Mouse (Mus musculus): ENCODE measurements around the gene Olfr616. TPM values are rescaled to one million over a fixed set of nuclear protein-coding genes. Genes with fewer than 3 reads are reported as not detected.
"Not testable (repeated sequence)": the region's sequence is repeated elsewhere in the genome, so short reads cannot be mapped to it uniquely, and the experiment has no call there.

Olfr616 gene
- not detected in 2 replicates for polyA plus RNA-seq (2015; fragmentation: Nextera tagmentation; extraction: Ambion mirVana)

GRCm38 (mm10) chr7:103569043-103569442 is at the start of gene Olfr616:
Olfr616 (minus strand) TSS chr7:103569143.
- H3K27me3 ChIP-seq: no peaks in the 10 kb centered on the region
- no peak within 1 kb of the TSS for H3K4me2 ChIP-seq
- no peaks in the 10 kb centered on the region for H3K9me3 ChIP-seq
- no peak within 1 kb of the TSS for H3K4me3 ChIP-seq
- no peaks in the 10 kb centered on the region for H3K4me1 ChIP-seq (replicated peaks)
- WGBS: 83% methylated on average over 3 of the region's 3 CpGs
- no peak within 1 kb of the TSS for H3K27ac ChIP-seq
- H3K9ac ChIP-seq: no peak within 1 kb of the TSS
- H3K36me3 ChIP-seq: no peaks in the 10 kb centered on the region
- ATAC-seq (ENCODE audit: low FRiP score): no peak

GRCm38 (mm10) chr7:103612434-103612833 is 43.5 kb upstream of the Olfr616 start, which contains the start of gene Olfr620:
Olfr620 (minus strand) TSS chr7:103612534.
- Histone ChIP-seq H3K27ac (no peak within 1 kb of the TSS), H3K9ac (no peak within 1 kb of the TSS), H3K27me3 (no peaks in the 10 kb centered on the region), H3K36me3 (no peaks in the 10 kb centered on the region), H3K4me1 (replicated peaks) (no peaks in the 10 kb centered on the region), H3K4me2 (no peak within 1 kb of the TSS), H3K9me3 (no peaks in the 10 kb centered on the region), H3K4me3 (no peak within 1 kb of the TSS)
- no peak for ATAC-seq (ENCODE audit: low FRiP score)
- 78% methylated on average over 2 of the region's 2 CpGs for WGBS

DNA sequence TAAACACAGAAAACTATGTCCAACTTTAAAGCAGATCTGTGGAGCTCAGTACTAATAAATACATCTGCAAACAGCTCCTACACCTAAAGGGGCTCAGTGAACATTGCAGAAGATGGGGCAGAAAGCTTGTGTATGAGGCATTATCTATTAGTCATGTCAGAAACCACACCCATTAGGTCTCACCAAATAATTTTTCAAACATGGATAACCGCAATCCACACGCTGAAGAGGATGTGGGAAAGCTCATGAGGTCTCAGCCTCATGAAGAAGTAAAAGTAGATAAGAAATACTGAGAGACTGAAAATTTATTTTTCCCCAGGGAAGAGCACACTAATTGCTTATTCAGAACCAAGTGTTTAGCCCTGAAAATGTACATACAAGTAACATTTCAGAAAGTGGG is 38.5 kb upstream of the Olfr616 start:
- 83% methylated on average over 2 of the region's 2 CpGs for WGBS
- Histone ChIP-seq H3K36me3 (no peaks in the 10 kb centered on the region), H3K9ac (no peak overlapping the region), H3K27me3 (no peaks in the 10 kb centered on the region), H3K9me3 (no peaks in the 10 kb centered on the region), H3K4me3 (no peak overlapping the region), H3K27ac (no peak overlapping the region), H3K4me1 (replicated peaks) (no peaks in the 10 kb centered on the region), H3K4me2 (no peak overlapping the region)
- no peak for ATAC-seq (ENCODE audit: low FRiP score)

DNA sequence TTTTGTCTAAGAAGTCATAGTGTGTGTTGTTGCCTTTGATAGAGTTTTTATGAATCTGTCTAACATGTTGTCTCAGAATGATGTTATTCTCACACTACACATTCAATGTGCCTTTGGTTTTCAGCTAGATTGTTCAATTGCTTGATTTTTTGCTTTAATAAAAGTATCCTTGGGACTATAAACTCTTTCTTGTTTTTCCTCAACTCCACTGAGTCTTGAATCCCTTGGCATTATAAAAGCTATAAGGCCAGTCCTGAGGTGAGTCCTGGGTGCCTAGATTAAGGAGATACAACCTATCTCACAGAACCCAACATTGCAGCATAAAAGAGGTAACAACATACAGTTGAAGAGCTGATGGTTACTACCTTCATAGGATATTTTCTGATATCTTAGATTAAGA is 31.3 kb upstream of the Olfr616 start, which contains the start of gene Olfr619:
Gene Olfr619 (plus strand): TSS at position 301 of the 400 bp plus-strand sequence.
- Histone ChIP-seq H3K4me1 (replicated peaks) (no peaks in the 10 kb centered on the region), H3K9ac (no peak within 1 kb of the TSS)
- no peak for ATAC-seq (ENCODE audit: low FRiP score)

GRCm38 (mm10) chr7:103589803-103590202 is 20.9 kb upstream of the Olfr616 start, which contains the start of gene Olfr618:
Olfr618 (plus strand) TSS chr7:103590103.
- no peak for ATAC-seq (ENCODE audit: low FRiP score)
- no peaks in the 10 kb centered on the region for H3K4me1 ChIP-seq (replicated peaks)
- 66% methylated on average over 2 of the region's 2 CpGs for WGBS
- no peak within 1 kb of the TSS for H3K27ac ChIP-seq
- no peak within 1 kb of the TSS for H3K4me3 ChIP-seq
- no peak within 1 kb of the TSS for H3K9ac ChIP-seq
- no peak within 1 kb of the TSS for H3K4me2 ChIP-seq
- no peaks in the 10 kb centered on the region for H3K36me3 ChIP-seq
- no peaks in the 10 kb centered on the region for H3K9me3 ChIP-seq
- H3K27me3 ChIP-seq: no peaks in the 10 kb centered on the region

More for the DNA sequence above, 31.3 kb upstream of the Olfr616 start, which contains the start of gene Olfr619:
- H3K9me3 ChIP-seq: no peaks in the 10 kb centered on the region
- H3K27me3 ChIP-seq: no peaks in the 10 kb centered on the region
- H3K27ac ChIP-seq: no peak within 1 kb of the TSS
- H3K4me3 ChIP-seq: no peak within 1 kb of the TSS
- H3K36me3 ChIP-seq: no peaks in the 10 kb centered on the region
- no peak within 1 kb of the TSS for H3K4me2 ChIP-seq

GRCm38 (mm10) chr7:103572761-103573160 is 3.8 kb upstream of the Olfr616 start, which contains the start of gene Olfr617:
Olfr617 (plus strand) TSS chr7:103573061.
- no peaks in the 10 kb centered on the region for H3K9me3 ChIP-seq
- WGBS: 92% methylated on average over 1 of the region's 1 CpGs
- no peak within 1 kb of the TSS for H3K4me3 ChIP-seq
- no peak for ATAC-seq (ENCODE audit: low FRiP score)
- H3K4me2 ChIP-seq: no peak within 1 kb of the TSS
- no peak within 1 kb of the TSS for H3K27ac ChIP-seq
- no peak within 1 kb of the TSS for H3K9ac ChIP-seq
- H3K27me3 ChIP-seq: no peaks in the 10 kb centered on the region
- H3K4me1 ChIP-seq (replicated peaks): no peaks in the 10 kb centered on the region
- no peaks in the 10 kb centered on the region for H3K36me3 ChIP-seq

- no peak within 1 kb of the TSS for H3K9ac ChIP-seq
- WGBS: 89% methylated on average over 2 of the region's 2 CpGs
- H3K4me1 ChIP-seq (replicated peaks): no peaks in the 10 kb centered on the region
- H3K36me3 ChIP-seq: no peaks in the 10 kb centered on the region
- no peak for ATAC-seq (ENCODE audit: low FRiP score)
- no peaks in the 10 kb centered on the region for H3K27me3 ChIP-seq
- no peaks in the 10 kb centered on the region for H3K9me3 ChIP-seq
- no peak within 1 kb of the TSS for H3K27ac ChIP-seq
- H3K4me2 ChIP-seq: no peak within 1 kb of the TSS
- no peak within 1 kb of the TSS for H3K4me3 ChIP-seq
Measured at GRCm38 (mm10) chr7:103555779-103556178, 13.2 kb downstream of the Olfr616 start, which contains the start of gene Olfr615. Olfr615 (plus strand) TSS chr7:103556079.

DNA sequence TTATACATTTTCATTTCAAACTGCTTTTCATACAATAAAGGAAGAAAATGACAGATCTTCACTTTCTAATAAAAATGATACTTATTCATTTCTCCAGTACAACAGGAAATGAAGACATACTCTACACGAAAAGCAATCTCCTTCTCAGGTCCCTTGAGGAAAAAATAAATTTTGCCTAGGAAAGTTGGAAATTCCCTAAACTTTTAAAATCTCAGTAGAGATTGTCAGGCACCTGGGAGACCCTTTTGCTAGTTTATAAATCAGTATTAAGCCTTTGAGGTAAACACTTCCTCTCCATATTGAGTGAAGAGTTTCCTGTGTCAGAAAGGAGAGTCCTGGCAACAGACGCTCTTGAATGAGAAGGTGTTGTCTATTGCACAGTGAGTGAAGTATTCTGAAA is 21.2 kb downstream of the Olfr616 start, which contains the start of gene Olfr613:
Gene Olfr613 (plus strand): TSS at position 301 of the 400 bp plus-strand sequence.
- no peak within 1 kb of the TSS for H3K4me2 ChIP-seq
- H3K4me3 ChIP-seq: no peak within 1 kb of the TSS
- H3K9ac ChIP-seq: no peak within 1 kb of the TSS
- ATAC-seq (ENCODE audit: low FRiP score): no peak
- H3K4me1 ChIP-seq (replicated peaks): no peaks in the 10 kb centered on the region
- no peaks in the 10 kb centered on the region for H3K27me3 ChIP-seq
- H3K9me3 ChIP-seq: no peaks in the 10 kb centered on the region
- WGBS: 79% methylated on average over 2 of the region's 2 CpGs
- no peaks in the 10 kb centered on the region for H3K36me3 ChIP-seq
- H3K27ac ChIP-seq: no peak within 1 kb of the TSS

GRCm38 (mm10) chr7:103542617-103543016 is 26.3 kb downstream of the Olfr616 start, which contains the start of gene Olfr612:
Olfr612 (minus strand) TSS chr7:103542717.
- ATAC-seq (ENCODE audit: low FRiP score); H3K27me3 ChIP-seq; H3K4me2 ChIP-seq; H3K36me3 ChIP-seq; H3K27ac ChIP-seq; H3K4me1 ChIP-seq (replicated peaks); H3K4me3 ChIP-seq; H3K9ac ChIP-seq; H3K9me3 ChIP-seq: not testable (repeated sequence)
- WGBS: 90% methylated on average over 2 of the region's 2 CpGs

- H3K4me2 ChIP-seq; H3K36me3 ChIP-seq; H3K4me1 ChIP-seq (replicated peaks); H3K27ac ChIP-seq; ATAC-seq (ENCODE audit: low FRiP score); H3K4me3 ChIP-seq; H3K27me3 ChIP-seq; H3K9ac ChIP-seq; H3K9me3 ChIP-seq: not testable (repeated sequence)
- WGBS: 71% methylated on average over 1 of the region's 1 CpGs
Measured at GRCm38 (mm10) chr7:103520746-103521145, 48.2 kb downstream of the Olfr616 start, which contains the start of gene Olfr611. Olfr611 (minus strand) TSS chr7:103520846.

Small RNA genes lying within 50 kb of the gene (microRNA-seq; reads per million reads assigned to microRNA genes)
- not detected for gene Gm26506

Other genes starting within 250 kb of the Olfr616 start
- gene Olfr598, start 245.6 kb downstream of the Olfr616 start, polyA plus RNA-seq (2015; fragmentation: Nextera tagmentation; extraction: Ambion mirVana): not detected in 2 replicates
- not detected in 2 replicates for gene Olfr599, start 233.2 kb downstream of the Olfr616 start, polyA plus RNA-seq (2015; fragmentation: Nextera tagmentation; extraction: Ambion mirVana)
- gene Olfr600, start 219.5 kb downstream of the Olfr616 start, polyA plus RNA-seq (2015; fragmentation: Nextera tagmentation; extraction: Ambion mirVana): not detected in 2 replicates
- not detected in 2 replicates for gene Olfr601, start 206.5 kb downstream of the Olfr616 start, polyA plus RNA-seq (2015; fragmentation: Nextera tagmentation; extraction: Ambion mirVana)
- not detected in 2 replicates for gene Olfr603, start 183.0 kb downstream of the Olfr616 start, polyA plus RNA-seq (2015; fragmentation: Nextera tagmentation; extraction: Ambion mirVana)
- gene Usp17lc, start 154.1 kb downstream of the Olfr616 start, polyA plus RNA-seq (2015; fragmentation: Nextera tagmentation; extraction: Ambion mirVana): not detected in 2 replicates
- not detected in 2 replicates for gene Olfr605, start 123.7 kb downstream of the Olfr616 start, polyA plus RNA-seq (2015; fragmentation: Nextera tagmentation; extraction: Ambion mirVana)
- gene Olfr606, start 120.1 kb downstream of the Olfr616 start, polyA plus RNA-seq (2015; fragmentation: Nextera tagmentation; extraction: Ambion mirVana): not detected in 2 replicates
- gene Olfr607, start 105.0 kb downstream of the Olfr616 start, polyA plus RNA-seq (2015; fragmentation: Nextera tagmentation; extraction: Ambion mirVana): not detected in 2 replicates
- not detected in 2 replicates for gene Olfr608, start 99.3 kb downstream of the Olfr616 start, polyA plus RNA-seq (2015; fragmentation: Nextera tagmentation; extraction: Ambion mirVana)
- gene Olfr609, start 71.1 kb downstream of the Olfr616 start, polyA plus RNA-seq (2015; fragmentation: Nextera tagmentation; extraction: Ambion mirVana): not detected in 2 replicates
- not detected in 2 replicates for gene Olfr610, start 57.0 kb downstream of the Olfr616 start, polyA plus RNA-seq (2015; fragmentation: Nextera tagmentation; extraction: Ambion mirVana)
- not detected in 2 replicates for gene Olfr611, start 48.3 kb downstream of the Olfr616 start, polyA plus RNA-seq (2015; fragmentation: Nextera tagmentation; extraction: Ambion mirVana)
- not detected in 2 replicates for gene Olfr612, start 26.4 kb downstream of the Olfr616 start, polyA plus RNA-seq (2015; fragmentation: Nextera tagmentation; extraction: Ambion mirVana)
- not detected in 2 replicates for gene Olfr613, start 21.1 kb downstream of the Olfr616 start, polyA plus RNA-seq (2015; fragmentation: Nextera tagmentation; extraction: Ambion mirVana)
- not detected in 2 replicates for gene Olfr615, start 13.1 kb downstream of the Olfr616 start, polyA plus RNA-seq (2015; fragmentation: Nextera tagmentation; extraction: Ambion mirVana)
- gene Olfr617, start 3.9 kb upstream of the Olfr616 start, polyA plus RNA-seq (2015; fragmentation: Nextera tagmentation; extraction: Ambion mirVana): not detected in 2 replicates
- gene Olfr618, start 21.0 kb upstream of the Olfr616 start, polyA plus RNA-seq (2015; fragmentation: Nextera tagmentation; extraction: Ambion mirVana): 0.21 TPM in 1 of 2 replicates, not detected in the other
- gene Olfr619, start 31.4 kb upstream of the Olfr616 start, polyA plus RNA-seq (2015; fragmentation: Nextera tagmentation; extraction: Ambion mirVana): not detected in 2 replicates
- gene Olfr620, start 43.4 kb upstream of the Olfr616 start, polyA plus RNA-seq (2015; fragmentation: Nextera tagmentation; extraction: Ambion mirVana): not detected in 2 replicates
- not detected in 2 replicates for gene Olfr622, start 73.6 kb upstream of the Olfr616 start, polyA plus RNA-seq (2015; fragmentation: Nextera tagmentation; extraction: Ambion mirVana)
- not detected in 2 replicates for gene Olfr623, start 94.6 kb upstream of the Olfr616 start, polyA plus RNA-seq (2015; fragmentation: Nextera tagmentation; extraction: Ambion mirVana)
- gene Olfr624, start 102.0 kb upstream of the Olfr616 start, polyA plus RNA-seq (2015; fragmentation: Nextera tagmentation; extraction: Ambion mirVana): 0.03 TPM in 1 of 2 replicates, not detected in the other
- gene Olfr625-ps1, start 113.6 kb upstream of the Olfr616 start, polyA plus RNA-seq (2015; fragmentation: Nextera tagmentation; extraction: Ambion mirVana): not detected in 2 replicates
- gene Olfr243, start 145.5 kb upstream of the Olfr616 start, polyA plus RNA-seq (2015; fragmentation: Nextera tagmentation; extraction: Ambion mirVana): not detected in 2 replicates
- not detected in 2 replicates for gene Olfr628, start 161.2 kb upstream of the Olfr616 start, polyA plus RNA-seq (2015; fragmentation: Nextera tagmentation; extraction: Ambion mirVana)
- gene Olfr629, start 175.8 kb upstream of the Olfr616 start, polyA plus RNA-seq (2015; fragmentation: Nextera tagmentation; extraction: Ambion mirVana): not detected in 2 replicates
- gene Olfr630, start 188.2 kb upstream of the Olfr616 start, polyA plus RNA-seq (2015; fragmentation: Nextera tagmentation; extraction: Ambion mirVana): not detected in 2 replicates
- not detected in 2 replicates for gene Olfr69, start 202.5 kb upstream of the Olfr616 start, polyA plus RNA-seq (2015; fragmentation: Nextera tagmentation; extraction: Ambion mirVana)
- gene Olfr68, start 210.6 kb upstream of the Olfr616 start, polyA plus RNA-seq (2015; fragmentation: Nextera tagmentation; extraction: Ambion mirVana): not detected in 2 replicates
- gene Olfr67, start 222.7 kb upstream of the Olfr616 start, polyA plus RNA-seq (2015; fragmentation: Nextera tagmentation; extraction: Ambion mirVana): not detected in 2 replicates
- gene Hbb-bt, start 244.9 kb upstream of the Olfr616 start, polyA plus RNA-seq (2015; fragmentation: Nextera tagmentation; extraction: Ambion mirVana): 996 and 1,160 TPM in 2 replicates